Mouse (Mus musculus) adrenal gland, adult 2 months (tissue): ENCODE data around the gene Cope. TPM values are rescaled to one million over a fixed set of nuclear protein-coding genes. Genes with fewer than 3 reads are reported as not detected.
A peak's percentile ranks its signal among the peaks of the same experiment; 100 is the strongest.

ENCODE experiments used
- DNase-seq: peaks from one replicate; pipeline ENCODE4 v3.0.0; 2021
- polyA plus RNA-seq: library from polyadenylated mRNA; depleted of rRNA; stranded (reverse); fragments of >200 nt; gene quantifications from 2 replicates; pipeline ENCODE4 v1.2.3, GENCODE M21; 2012; rRNA removed
- total RNA-seq, 2 experiments: library from RNA; stranded (reverse); gene quantifications; 2 replicates each; pipeline ENCODE4 v1.2.3; 2021

Gene Cope
- total and polyA plus RNA-seq, 3 experiments, result 203 to 579 (median 233) TPM

DNA sequence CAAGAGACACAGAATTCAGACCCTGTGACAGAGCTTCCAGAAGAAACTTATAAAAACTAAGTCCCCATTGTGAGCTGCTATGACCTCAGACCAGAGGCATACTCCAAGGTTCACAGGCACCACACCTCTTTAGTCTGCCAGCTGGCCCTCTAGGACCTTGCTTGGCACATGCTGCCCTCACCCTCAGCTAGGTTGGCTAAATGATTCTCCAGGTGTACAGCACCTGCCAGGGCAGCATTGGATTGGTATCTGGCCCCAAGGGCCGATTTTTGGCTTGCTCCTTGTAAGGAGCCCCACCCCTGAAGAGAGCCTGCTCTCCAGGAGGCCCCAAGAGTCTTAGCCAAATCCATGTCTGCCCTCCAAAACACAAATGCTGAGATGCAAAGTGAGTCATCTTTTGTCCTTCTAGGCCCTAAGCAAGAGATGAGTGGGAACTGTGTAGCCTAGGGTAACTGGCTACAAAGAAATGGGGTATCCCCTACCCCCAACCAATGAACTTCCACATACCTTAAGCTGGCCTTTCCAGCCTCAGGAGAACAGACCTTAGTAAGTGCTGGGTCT is 45.6 kb downstream of the Cope start:
- peak; percentile 43 for DNase-seq

GRCm38 (mm10) chr8:70351035-70351999 is 49.0 kb downstream of the Cope start:
- no peak for DNase-seq

DNA sequence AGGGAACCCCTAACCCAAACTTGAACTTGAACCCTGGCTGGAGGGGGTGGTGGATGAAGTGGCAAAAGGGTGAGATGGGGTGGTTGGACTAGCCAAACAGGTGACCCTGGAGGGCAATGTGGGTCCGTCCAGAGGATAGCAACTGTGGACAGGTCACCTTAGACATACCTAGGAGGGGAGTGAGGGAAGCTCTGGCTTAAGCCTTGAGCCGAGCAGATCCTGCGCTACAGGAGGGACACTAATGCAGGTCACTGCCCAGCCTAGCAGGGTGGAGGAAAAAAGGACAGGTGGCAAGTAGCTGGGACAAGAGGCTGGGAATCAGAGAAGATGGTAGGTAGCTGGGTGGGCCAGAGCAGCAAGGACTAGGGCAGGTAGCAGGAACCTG is 49.7 kb downstream of the Cope start:
- DNase-seq, result no peak

DNA sequence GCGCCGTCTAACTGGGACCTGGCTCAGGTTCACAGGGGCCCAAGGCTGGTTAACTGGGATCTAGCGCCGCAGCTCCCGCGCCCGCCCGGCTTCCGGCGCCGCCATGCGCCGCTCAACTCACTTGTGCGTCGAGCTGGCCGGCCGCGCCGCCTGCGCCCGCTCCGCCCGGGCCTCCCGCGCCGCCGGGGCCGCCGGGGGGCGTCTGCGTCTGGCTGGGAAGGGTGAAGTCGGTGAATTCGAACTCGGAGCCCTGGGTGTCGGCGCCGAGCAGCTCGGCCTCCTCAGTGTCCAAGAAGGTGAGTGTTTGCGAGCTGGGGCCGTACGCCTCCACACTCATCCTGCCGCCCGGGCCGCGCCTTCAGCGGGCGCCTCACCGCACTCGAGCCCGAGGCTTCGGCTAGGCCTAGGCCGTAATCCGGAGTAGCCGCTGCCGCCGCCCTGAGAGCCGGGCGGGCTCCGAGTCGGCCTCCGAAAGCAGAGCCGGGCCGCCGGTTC is 50.4 kb downstream of the Cope start:
- DNase-seq, result no peak

- peak; percentile 99 for DNase-seq
Observed at GRCm38 (mm10) chr8:70353194-70353817, 51.0 kb downstream of the Cope start, which contains the start of gene Upf1. TSS of gene Upf1 (minus strand) at chr8:70353278.

DNA sequence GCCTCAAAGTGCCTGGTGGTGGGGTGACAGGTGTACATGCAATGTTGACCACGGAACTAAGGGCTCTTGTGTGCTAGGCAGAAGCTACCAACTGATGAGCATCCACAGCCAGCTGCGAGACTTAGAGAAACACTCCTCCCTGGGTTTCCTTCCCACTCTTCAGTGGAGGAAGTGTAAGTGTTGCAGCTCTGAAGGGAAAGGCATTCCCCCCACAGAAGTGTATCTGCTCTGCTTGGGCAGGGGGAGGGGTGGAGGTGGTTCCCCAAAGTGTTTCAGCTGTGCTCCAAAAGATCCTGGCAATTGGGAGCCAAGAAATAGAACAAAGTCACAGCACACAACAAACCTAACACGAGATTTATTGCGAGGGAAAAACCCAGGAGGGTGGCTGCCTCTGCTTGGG is 51.7 kb downstream of the Cope start:
- no peak for DNase-seq

DNA sequence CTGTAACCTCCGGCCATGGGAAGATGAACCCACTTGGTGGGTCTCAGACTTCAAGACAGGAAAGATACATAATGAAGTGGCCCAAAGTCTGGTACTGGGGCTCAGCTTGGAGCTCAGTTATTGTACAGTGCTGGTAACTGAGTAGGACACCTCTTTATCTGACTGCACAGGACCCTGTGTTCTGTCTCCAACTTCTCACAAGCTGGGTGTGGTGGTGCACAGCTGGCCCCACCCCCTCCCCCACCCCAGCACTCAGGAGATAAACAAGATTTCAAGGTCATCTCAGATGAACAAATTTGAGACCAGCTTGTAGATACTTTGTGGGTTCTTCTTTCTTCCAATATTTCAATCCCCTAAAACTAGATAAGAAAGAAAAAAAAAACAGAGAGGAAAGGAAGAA is 53.8 kb downstream of the Cope start:
- no peak for DNase-seq

DNA sequence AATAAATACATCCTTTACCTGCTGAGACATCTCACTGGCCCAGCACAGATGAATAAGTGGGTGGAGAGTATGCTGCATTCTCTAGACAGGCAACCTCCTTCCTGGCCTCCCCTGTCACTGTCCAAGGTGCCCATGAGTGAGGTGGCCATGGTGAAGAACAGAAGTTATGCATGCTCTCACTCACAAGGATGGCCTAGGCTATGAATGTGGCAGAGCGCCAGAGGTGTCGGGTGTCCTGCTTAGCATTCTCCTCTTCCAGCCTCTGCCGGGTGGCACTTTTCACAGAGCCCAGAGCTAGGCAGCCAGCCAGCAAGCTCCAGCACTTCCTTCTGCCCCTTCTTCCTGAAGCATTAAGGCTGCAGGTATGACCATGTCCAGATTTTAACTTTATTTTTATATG is 57.1 kb downstream of the Cope start:
- DNase-seq, result no peak

DNA sequence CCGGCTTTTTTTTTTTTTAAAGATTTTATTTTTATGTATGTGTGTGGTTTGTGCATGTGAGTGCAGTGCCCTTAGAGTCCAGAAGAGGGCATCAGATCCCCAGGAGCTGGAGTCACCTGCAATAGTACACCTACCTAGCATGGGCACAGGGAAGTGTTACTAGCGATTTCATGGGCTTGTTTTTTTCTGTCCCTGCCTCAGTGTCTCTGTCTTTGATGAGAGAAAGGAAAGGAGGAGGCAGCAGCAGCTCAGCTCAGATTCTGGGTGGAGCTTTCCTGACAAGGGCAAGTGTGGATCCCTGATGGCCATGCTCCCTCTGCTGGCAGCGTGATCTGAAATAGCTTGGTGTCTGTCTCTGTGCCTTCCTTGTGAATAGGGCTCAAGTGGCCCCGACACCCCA is 58.5 kb downstream of the Cope start:
- DNase-seq, result no peak

- DNase-seq, result no peak
Observed at GRCm38 (mm10) chr8:70361484-70362032, 59.2 kb downstream of the Cope start.

Other genes with a start within 250 kb of the Cope start
- gene Tm6sf2, start 229.6 kb upstream of the Cope start, total RNA-seq, result 1 to 10 TPM in 1 of 2 experiments, under 1 TPM in 1; 0.86 to 1.6 TPM
- 3.2 and 4.1 TPM in 2 replicates for gene Tm6sf2, start 229.6 kb upstream of the Cope start, polyA plus RNA-seq
- under 1 TPM; 0.43 to 0.59 TPM for gene Hapln4, start 219.1 kb upstream of the Cope start, total RNA-seq
- gene Hapln4, start 219.1 kb upstream of the Cope start, polyA plus RNA-seq, result 0.20 and 0.33 TPM in 2 replicates
- under 1 TPM; 0.24 to 0.26 TPM for gene Ncan, start 181.6 kb upstream of the Cope start, total RNA-seq
- gene Ncan, start 181.6 kb upstream of the Cope start, polyA plus RNA-seq, result 0.89 and 1.3 TPM in 2 replicates
- gene Nr2c2ap, start 171.2 kb upstream of the Cope start, total RNA-seq, result 10 to 100 TPM; 19.1 to 20.0 TPM
- 11.9 and 12.4 TPM in 2 replicates for gene Nr2c2ap, start 171.2 kb upstream of the Cope start, polyA plus RNA-seq
- 10 to 100 TPM; 15.4 to 18.0 TPM for gene Rfxank, start 163.4 kb upstream of the Cope start, total RNA-seq
- gene Rfxank, start 163.4 kb upstream of the Cope start, polyA plus RNA-seq, result 13.6 and 16.6 TPM in 2 replicates
- 10 to 100 TPM; 57.1 to 57.8 TPM for gene Borcs8, start 163.0 kb upstream of the Cope start, total RNA-seq
- 70.4 and 84.8 TPM in 2 replicates for gene Borcs8, start 163.0 kb upstream of the Cope start, polyA plus RNA-seq
- under 1 TPM; 0.45 to 0.63 TPM for gene Mef2b, start 162.8 kb upstream of the Cope start, total RNA-seq
- gene Mef2b, start 162.8 kb upstream of the Cope start, polyA plus RNA-seq, result 1.5 and 2.2 TPM in 2 replicates
- 10 to 100 TPM; 66.5 to 74.0 TPM for gene Tmem161a, start 130.2 kb upstream of the Cope start, total RNA-seq
- 277 and 300 TPM in 2 replicates for gene Tmem161a, start 130.2 kb upstream of the Cope start, polyA plus RNA-seq
- gene Slc25a42, start 90.2 kb upstream of the Cope start, total RNA-seq, result 10 to 100 TPM; 40.9 to 49.3 TPM
- gene Slc25a42, start 90.2 kb upstream of the Cope start, polyA plus RNA-seq, result 72.6 and 85.8 TPM in 2 replicates
- gene Sugp2, start 68.3 kb upstream of the Cope start, total RNA-seq, result 10 to 100 TPM; 31.8 to 31.9 TPM
- gene Sugp2, start 68.3 kb upstream of the Cope start, polyA plus RNA-seq, result 34.8 and 36.2 TPM in 2 replicates
- gene Armc6, start 68.1 kb upstream of the Cope start, total RNA-seq, result 10 to 100 TPM; 10.8 to 11.5 TPM
- gene Armc6, start 68.1 kb upstream of the Cope start, polyA plus RNA-seq, result 17.4 and 21.2 TPM in 2 replicates
- 10 to 100 TPM; 16.0 to 21.8 TPM for gene Homer3, start 19.7 kb upstream of the Cope start, total RNA-seq
- 56.8 and 68.4 TPM in 2 replicates for gene Homer3, start 19.7 kb upstream of the Cope start, polyA plus RNA-seq
- 10 to 100 TPM; 57.7 to 69.5 TPM for gene Ddx49, start within 50 bp of the Cope start, total RNA-seq
- gene Ddx49, start within 50 bp of the Cope start, polyA plus RNA-seq, result 53.3 and 62.5 TPM in 2 replicates
- 1 to 10 TPM; 2.5 to 3.8 TPM for gene Cers1, start 13.3 kb downstream of the Cope start, total RNA-seq
- gene Cers1, start 13.3 kb downstream of the Cope start, polyA plus RNA-seq, result 4.9 and 5.2 TPM in 2 replicates
- under 1 TPM in 1 of 2 experiments, not detected in 1; 0.41 TPM for gene Gdf1, start 27.3 kb downstream of the Cope start, total RNA-seq
- gene Gdf1, start 27.3 kb downstream of the Cope start, polyA plus RNA-seq, result 7.9 and 9.8 TPM in 2 replicates
- gene Upf1, start 50.8 kb downstream of the Cope start, total RNA-seq, result 10 to 100 TPM; 60.0 to 60.5 TPM
- 45.1 and 53.3 TPM in 2 replicates for gene Upf1, start 50.8 kb downstream of the Cope start, polyA plus RNA-seq
- gene Comp, start 71.0 kb downstream of the Cope start, total RNA-seq, result under 1 TPM; 0.14 to 0.35 TPM
- gene Comp, start 71.0 kb downstream of the Cope start, polyA plus RNA-seq, result 0.38 and 0.44 TPM in 2 replicates
- gene Crtc1, start 137.1 kb downstream of the Cope start, total RNA-seq, result 10 to 100 TPM; 20.6 to 25.0 TPM
- gene Crtc1, start 137.1 kb downstream of the Cope start, polyA plus RNA-seq, result 48.5 and 50.5 TPM in 2 replicates
- 10 to 100 TPM; 21.7 to 25.8 TPM for gene Klhl26, start 174.4 kb downstream of the Cope start, total RNA-seq
- gene Klhl26, start 174.4 kb downstream of the Cope start, polyA plus RNA-seq, result 119 and 121 TPM in 2 replicates
- 10 to 100 TPM; 16.8 to 24.3 TPM for gene Tmem59l, start 184.8 kb downstream of the Cope start, total RNA-seq
- gene Tmem59l, start 184.8 kb downstream of the Cope start, polyA plus RNA-seq, result 42.9 and 55.8 TPM in 2 replicates
- gene Crlf1, start 190.6 kb downstream of the Cope start, total RNA-seq, result 1 to 10 TPM in 1 of 2 experiments, under 1 TPM in 1; 0.58 to 1.4 TPM
- gene Crlf1, start 190.6 kb downstream of the Cope start, polyA plus RNA-seq, result 0.58 and 1.2 TPM in 2 replicates
- gene Rex1bd, start 204.2 kb downstream of the Cope start, total RNA-seq, result 100 to 1,000 TPM; 148 to 164 TPM
- 327 and 373 TPM in 2 replicates for gene Rex1bd, start 204.2 kb downstream of the Cope start, polyA plus RNA-seq
- 1,000 to 10,000 TPM; 1,627 to 1,685 TPM for gene Uba52, start 208.3 kb downstream of the Cope start, total RNA-seq
- 619 and 1,322 TPM in 2 replicates for gene Uba52, start 208.3 kb downstream of the Cope start, polyA plus RNA-seq
- gene Fkbp8, start 225.2 kb downstream of the Cope start, total RNA-seq, result 100 to 1,000 TPM; 269 to 287 TPM
- gene Fkbp8, start 225.2 kb downstream of the Cope start, polyA plus RNA-seq, result 602 and 610 TPM in 2 replicates
- gene Kxd1, start 225.4 kb downstream of the Cope start, total RNA-seq, result 10 to 100 TPM; 75.9 to 82.8 TPM
- 83.0 and 87.3 TPM in 2 replicates for gene Kxd1, start 225.4 kb downstream of the Cope start, polyA plus RNA-seq
- 10 to 100 TPM; 26.1 to 29.6 TPM for gene Ell, start 236.9 kb downstream of the Cope start, total RNA-seq
- gene Ell, start 236.9 kb downstream of the Cope start, polyA plus RNA-seq, result 31.1 and 36.1 TPM in 2 replicates